Mouse (Mus musculus): ENCODE measurements around the gene Dcaf4.

- TF ChIP-seq CTCF (IDR thresholded peaks at IDR 0.05; ENCODE audit: borderline replicate concordance, extremely low read depth, insufficient read depth, insufficient read length), result no peak
- no peak for TF ChIP-seq POLR2A (IDR thresholded peaks at IDR 0.05; ENCODE audit: borderline replicate concordance, extremely low read depth, insufficient read depth, insufficient read length, poor library complexity, severe bottlenecking)
Observed at GRCm38 (mm10) chr12:83582747-83583146, 62.5 kb downstream of the Dcaf4 start.

Data from brain, embryonic 14.5 days (tissue).